Mouse (Mus musculus) hindbrain, embryonic 11.5 days (tissue): ENCODE measurements around the gene Myh6. TPM values are rescaled to one million over a fixed set of nuclear protein-coding genes. Genes with fewer than 3 reads are reported as not detected.
"Not testable (repeated sequence)": the region's sequence is repeated elsewhere in the genome, so short reads cannot be mapped to it uniquely, and the experiment has no call there.

Experiments used
- ATAC-seq: fragments of 200-750 bp; cut with Nextera tagmentation; 2 replicates; pipeline ENCODE4 v1.8.0; 2017; ENCODE audit warnings: mild to moderate bottlenecking, moderate TSS enrichment, moderate library complexity; ENCODE audit not compliant: low FRiP score
- DNase-seq: peaks from one replicate; pipeline ENCODE4 v3.0.0-alpha.2; 2015; ENCODE audit warnings: low spot score
- H3K27ac ChIP-seq: fragments of 300-500 bp; sonication (generic); 2 replicates; pipeline ENCODE4 v1.5.1; 2014; ENCODE audit warnings: mild to moderate bottlenecking, low read depth, low read length
- H3K27me3 ChIP-seq: fragments of 300-500 bp; sonication (generic); 2 replicates; pipeline ENCODE4 v1.6.1; 2014; ENCODE audit warnings: mild to moderate bottlenecking, low read length, moderate library complexity, mixed read lengths; ENCODE audit not compliant: control insufficient read depth, insufficient read depth
- H3K36me3 ChIP-seq: fragments of 300-500 bp; sonication (generic); 2 replicates; pipeline ENCODE4 v1.6.1; 2014; ENCODE audit warnings: mild to moderate bottlenecking, low read length, moderate library complexity, mixed read lengths; ENCODE audit not compliant: control insufficient read depth, insufficient read depth
- H3K4me1 ChIP-seq: fragments of 300-500 bp; sonication (generic); replicated peaks from 2 replicates; pipeline ENCODE4 v1.6.1; 2014; ENCODE audit warnings: low read length, mixed read lengths; ENCODE audit not compliant: control insufficient read depth, insufficient read depth
- H3K4me2 ChIP-seq: fragments of 300-500 bp; sonication (generic); replicated peaks from 2 replicates; pipeline ENCODE4 v1.6.1; 2014; ENCODE audit warnings: mild to moderate bottlenecking, low read depth, low read length
- H3K4me3 ChIP-seq: fragments of 300-500 bp; sonication (generic); 2 replicates; pipeline ENCODE4 v1.5.1; 2014; ENCODE audit warnings: low read depth, low read length
- H3K9ac ChIP-seq: fragments of 300-500 bp; sonication (generic); 2 replicates; pipeline ENCODE4 v1.6.1; 2014; ENCODE audit warnings: low read depth, low read length
- H3K9me3 ChIP-seq: fragments of 300-500 bp; sonication (generic); 2 replicates; pipeline ENCODE4 v1.6.1; 2016; ENCODE audit warnings: low read length; ENCODE audit not compliant: control insufficient read depth
- WGBS: fragments of 180-500 bp; shearing (Covaris S2); extraction: QIAGEN DNeasy Blood & Tissue Kit; methylation state at CpG from one replicate; pipeline ENCODE4 v1.1.7; 2014; 5-methylcytosine and 5-hydroxymethylcytosine counted together
- polyA plus RNA-seq: library from polyadenylated mRNA; unstranded; fragments of >200 nt; fragmentation: Nextera tagmentation; extraction: Ambion mirVana; gene quantifications from 2 replicates; pipeline ENCODE4 v1.2.1, GENCODE M21; 2014

Gene Myh6
- polyA plus RNA-seq, 1 experiment from 2014 or later = 0.34 TPM

GRCm38 (mm10) chr14:55005967-55006366, 39.2 kb upstream of the Myh6 start:
- H3K27ac ChIP-seq = no peak overlapping the region
- no peaks in the 10 kb centered on the region for H3K9me3 ChIP-seq
- 90% methylated on average over 8 of the region's 8 CpGs for WGBS
- H3K4me3 ChIP-seq = no peak overlapping the region
- 0 out of 2 replicates have a peak, but pooled peaks cover 2% of the 10 kb centered on the region for H3K4me1 ChIP-seq
- no peak overlapping the region for H3K4me2 ChIP-seq
- H3K9ac ChIP-seq = no peak overlapping the region
- ATAC-seq = no peak
- no peak for DNase-seq
- H3K36me3 ChIP-seq = no peaks in the 10 kb centered on the region
- H3K27me3 ChIP-seq = no peaks in the 10 kb centered on the region

GRCm38 (mm10) chr14:55005506-55005905, 38.8 kb upstream of the Myh6 start:
- Histone ChIP-seq H3K27me3 (no peaks in the 10 kb centered on the region), H3K4me2 (no peak overlapping the region), H3K9ac (no peak overlapping the region), H3K4me3 (no peak overlapping the region), H3K27ac (no peak overlapping the region), H3K4me1 (0 out of 2 replicates have a peak, but pooled peaks cover 2% of the 10 kb centered on the region), H3K9me3 (no peaks in the 10 kb centered on the region), H3K36me3 (no peaks in the 10 kb centered on the region)
- ATAC-seq (no peak), DNase-seq (no peak)
- WGBS = 66% methylated on average over 2 of the region's 2 CpGs

GRCm38 (mm10) chr14:55003878-55004855, 37.4 kb upstream of the Myh6 start:
- Histone ChIP-seq H3K27ac (no peak overlapping the region), H3K4me1 (0 out of 2 replicates have a peak, but pooled peaks cover 2% of the 10 kb centered on the region)
- ATAC-seq = no peak

GRCm38 (mm10) chr14:55002687-55003120, 36.0 kb upstream of the Myh6 start:
- no peak overlapping the region for H3K27ac ChIP-seq

More at GRCm38 (mm10) chr14:55003878-55004855, 37.4 kb upstream of the Myh6 start:
- no peaks in the 10 kb centered on the region for H3K36me3 ChIP-seq
- no peaks in the 10 kb centered on the region for H3K9me3 ChIP-seq
- no peaks in the 10 kb centered on the region for H3K27me3 ChIP-seq
- DNase-seq = no peak
- 80% methylated on average over 18 of the region's 18 CpGs for WGBS
- H3K9ac ChIP-seq = no peak overlapping the region
- H3K4me3 ChIP-seq = no peak overlapping the region
- no peak overlapping the region for H3K4me2 ChIP-seq

GRCm38 (mm10) chr14:55001938-55002686, 35.4 kb upstream of the Myh6 start:
- Histone ChIP-seq H3K9me3 (no peaks in the 10 kb centered on the region), H3K9ac (no peak overlapping the region), H3K36me3 (no peaks in the 10 kb centered on the region), H3K4me3 (no peak overlapping the region), H3K27ac (no peak overlapping the region), H3K27me3 (no peaks in the 10 kb centered on the region), H3K4me1 (0 out of 2 replicates have a peak, but pooled peaks cover 2% of the 10 kb centered on the region), H3K4me2 (no peak overlapping the region)
- WGBS = 52% methylated on average over 12 of the region's 12 CpGs
- DNase-seq (no peak), ATAC-seq (no peak)

More at GRCm38 (mm10) chr14:55002687-55003120, 36.0 kb upstream of the Myh6 start:
- no peak for DNase-seq
- H3K4me2 ChIP-seq = no peak overlapping the region
- 0 out of 2 replicates have a peak, but pooled peaks cover 2% of the 10 kb centered on the region for H3K4me1 ChIP-seq
- WGBS = 65% methylated on average over 7 of the region's 7 CpGs
- H3K4me3 ChIP-seq = no peak overlapping the region
- no peak for ATAC-seq
- H3K27me3 ChIP-seq = no peaks in the 10 kb centered on the region
- no peak overlapping the region for H3K9ac ChIP-seq
- H3K9me3 ChIP-seq = no peaks in the 10 kb centered on the region
- no peaks in the 10 kb centered on the region for H3K36me3 ChIP-seq

- no peak for DNase-seq
- H3K4me1 ChIP-seq = 0 out of 2 replicates have a peak, but pooled peaks cover 2% of the 10 kb centered on the region
- no peak overlapping the region for H3K4me2 ChIP-seq
- no peaks in the 10 kb centered on the region for H3K36me3 ChIP-seq
- 93% methylated on average over 2 of the region's 2 CpGs for WGBS
- H3K27me3 ChIP-seq = no peaks in the 10 kb centered on the region
- no peak overlapping the region for H3K27ac ChIP-seq
- no peak overlapping the region for H3K9ac ChIP-seq
- no peak overlapping the region for H3K4me3 ChIP-seq
- H3K9me3 ChIP-seq = no peaks in the 10 kb centered on the region
- no peak for ATAC-seq
Measured at GRCm38 (mm10) chr14:55001446-55001845, 34.7 kb upstream of the Myh6 start.

- Histone ChIP-seq H3K9ac (no peak overlapping the region), H3K27ac (no peak overlapping the region), H3K27me3 (no peaks in the 10 kb centered on the region), H3K4me2 (no peak overlapping the region), H3K36me3 (no peaks in the 10 kb centered on the region), H3K4me3 (no peak overlapping the region), H3K4me1 (0 out of 2 replicates have a peak, but pooled peaks cover 2% of the 10 kb centered on the region), H3K9me3 (no peaks in the 10 kb centered on the region)
- WGBS = 86% methylated on average over 6 of the region's 6 CpGs
- no peak for DNase-seq
- ATAC-seq = no peak
Measured at GRCm38 (mm10) chr14:55000814-55001213, 34.1 kb upstream of the Myh6 start.

GRCm38 (mm10) chr14:54999868-55000267, 33.1 kb upstream of the Myh6 start:
- WGBS = 90% methylated on average over 5 of the region's 5 CpGs
- not testable (repeated sequence) for H3K27me3 ChIP-seq, H3K27ac ChIP-seq, H3K4me2 ChIP-seq, DNase-seq, H3K9ac ChIP-seq, H3K9me3 ChIP-seq, H3K36me3 ChIP-seq, ATAC-seq, H3K4me1 ChIP-seq, H3K4me3 ChIP-seq
